Mouse (Mus musculus): ENCODE results near the gene Stk39. TPM values are rescaled to one million over a fixed set of nuclear protein-coding genes. Genes with fewer than 3 reads are reported as not detected.

Stk39 gene
- total RNA-seq, 2 experiments from 2014 or later = 77.5 to 80.1 TPM

DNA sequence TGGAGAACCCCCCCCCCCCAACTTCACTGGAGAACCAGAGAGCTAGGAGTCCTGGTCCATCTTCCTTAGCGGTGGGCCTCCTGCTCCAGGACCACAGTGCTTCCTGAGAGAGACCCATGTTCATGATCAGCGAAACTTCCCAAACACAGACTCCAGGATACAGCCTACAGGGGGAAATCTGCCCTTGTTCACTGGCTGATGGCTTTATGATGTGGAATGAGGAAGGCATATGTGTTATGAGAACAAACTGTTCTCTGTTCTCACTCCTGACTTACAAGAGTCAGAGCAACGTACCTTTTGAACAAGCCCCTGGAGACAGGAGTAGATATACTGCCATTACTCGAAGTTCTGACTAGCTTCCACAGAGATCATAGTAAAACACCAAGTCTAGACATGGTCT, 42.6 kb downstream of the Stk39 start:
- intact Hi-C loops (cut with DNase I) = no loop called here
- no peak for DNase-seq (ENCODE audit: low spot score in 2 of 2)

DNA sequence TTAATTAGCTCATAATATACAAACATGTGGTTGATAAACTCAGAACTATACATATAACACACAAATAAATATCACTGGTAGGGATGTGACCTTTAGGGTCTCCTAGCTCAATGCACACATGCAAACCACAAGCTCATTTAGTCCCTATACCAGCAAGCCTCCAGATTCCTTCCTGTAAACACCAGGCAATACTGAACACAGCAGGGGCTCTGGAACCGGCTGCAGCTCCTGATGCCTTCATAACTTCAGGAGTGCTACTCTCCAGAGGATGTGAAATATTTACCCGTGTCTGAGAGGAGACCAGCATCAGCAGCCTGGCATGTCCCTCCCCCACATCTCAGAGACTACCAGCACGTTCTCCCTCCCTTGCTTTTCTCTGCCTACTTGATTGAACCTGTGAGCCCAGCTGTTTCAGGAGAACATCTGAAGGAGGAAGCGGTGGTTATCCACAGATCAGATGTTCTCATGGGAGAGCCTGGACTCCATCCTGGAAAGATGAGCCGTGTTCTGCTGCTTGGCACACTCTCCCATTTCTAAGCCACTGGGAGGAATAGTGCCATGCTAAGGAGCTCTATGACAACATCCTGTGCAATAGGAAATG, 45.0 kb downstream of the Stk39 start:
- no peak for DNase-seq (ENCODE audit: low spot score in 2 of 2)
- intact Hi-C loops (cut with DNase I) = no loop called here

DNA sequence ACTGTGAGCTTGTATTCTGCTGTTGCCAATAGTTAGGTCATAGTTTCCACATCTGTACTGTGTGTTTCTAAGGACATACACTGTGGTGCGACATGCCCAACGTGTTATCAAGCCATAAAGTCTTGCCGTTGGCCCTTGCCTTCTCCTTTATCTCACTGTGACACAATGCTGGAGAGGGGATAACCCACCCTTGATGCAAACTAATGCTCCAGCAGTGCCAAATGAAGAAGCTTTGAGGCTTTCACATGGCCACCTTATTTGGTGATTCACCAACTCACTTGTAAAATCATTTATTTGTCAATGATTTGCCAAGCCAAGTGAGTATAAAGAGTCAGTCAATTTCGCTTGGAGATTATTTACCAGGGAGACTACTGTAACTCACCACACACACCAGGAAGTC, 46.0 kb downstream of the Stk39 start:
- intact Hi-C loops (cut with DNase I) = no loop called here
- DNase-seq (ENCODE audit: low spot score in 2 of 2) = no peak

GRCm38 (mm10) chr2:68421002-68421401, 51.1 kb downstream of the Stk39 start:
- intact Hi-C loops (cut with DNase I) = no loop called here
- DNase-seq (ENCODE audit: low spot score in 2 of 2) = no peak

- intact Hi-C loops (cut with DNase I) = no loop called here
- no peak for DNase-seq (ENCODE audit: low spot score in 2 of 2)
These were observed 51.8 kb downstream of the Stk39 start for GRCm38 (mm10) chr2:68420223-68420622.

DNA sequence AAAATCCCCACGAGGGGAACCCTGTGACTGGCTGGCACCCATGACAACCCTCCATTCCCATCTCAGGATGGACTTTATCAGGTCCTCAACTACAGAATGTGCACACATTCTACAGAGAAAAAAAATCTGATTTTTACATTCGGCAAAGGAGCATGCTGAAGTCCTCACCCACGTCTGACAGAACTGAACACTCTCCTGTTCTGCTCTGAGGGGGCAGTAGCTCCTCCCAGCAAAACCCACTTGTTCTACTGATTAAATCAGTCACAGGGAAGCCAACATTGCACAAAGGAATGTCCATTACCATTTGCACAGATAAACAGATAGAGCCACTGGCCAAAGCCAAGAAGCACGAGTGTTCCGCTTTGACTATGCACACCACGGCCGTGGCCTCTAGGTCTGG, 52.3 kb downstream of the Stk39 start:
- intact Hi-C loops (cut with DNase I) = loop anchor here (5.0 kb wide), 2 partner anchors 52 to 53 kb away; partner anchors contain the start of gene Stk39
- DNase-seq (ENCODE audit: low spot score in 2 of 2) = no peak

DNA sequence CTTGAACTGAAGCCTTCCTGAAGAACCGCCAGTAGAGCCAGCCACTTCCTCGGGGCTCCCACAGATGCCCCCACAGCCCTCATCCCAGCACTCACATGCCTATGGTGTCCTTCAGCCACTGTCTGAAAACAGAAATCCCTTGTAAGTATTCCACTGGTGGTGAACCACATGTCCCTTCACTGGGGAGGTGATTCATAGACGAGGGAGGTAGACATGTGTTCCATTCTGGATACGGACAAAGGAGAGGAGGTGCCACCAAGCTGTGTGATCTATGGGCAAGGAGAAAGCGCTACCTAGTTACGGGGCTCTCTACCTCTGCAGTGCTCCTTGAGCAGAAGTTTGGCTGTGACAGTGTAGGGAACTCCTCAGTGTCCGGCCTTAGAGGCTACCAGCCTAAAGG, 52.9 kb downstream of the Stk39 start:
- intact Hi-C loops (cut with DNase I) = loop anchor here (5.0 kb wide), 2 partner anchors 52 to 53 kb away; partner anchors contain the start of gene Stk39
- DNase-seq (ENCODE audit: low spot score in 2 of 2) = no peak

- no peak for DNase-seq (ENCODE audit: low spot score in 2 of 2)
- intact Hi-C loops (cut with DNase I) = loop anchor here (5.0 kb wide), 2 partner anchors 50 to 55 kb away; partner anchors contain the start of gene Stk39
These were observed 55.0 kb downstream of the Stk39 start for GRCm38 (mm10) chr2:68417081-68417480.

- intact Hi-C loops (cut with DNase I) = loop anchor here (5.0 kb wide), 2 partner anchors 48 to 57 kb away; partner anchors contain the start of gene Stk39
- no peak for DNase-seq (ENCODE audit: low spot score in 2 of 2)
These were observed 56.4 kb downstream of the Stk39 start for GRCm38 (mm10) chr2:68415691-68416090.

GRCm38 (mm10) chr2:68412149-68412548, 59.9 kb downstream of the Stk39 start:
- intact Hi-C loops (cut with DNase I) = no loop called here
- DNase-seq (ENCODE audit: low spot score in 2 of 2) = no peak

GRCm38 (mm10) chr2:68411201-68411600, 60.9 kb downstream of the Stk39 start:
- intact Hi-C loops (cut with DNase I) = no loop called here
- no peak for DNase-seq (ENCODE audit: low spot score in 2 of 2)

DNA sequence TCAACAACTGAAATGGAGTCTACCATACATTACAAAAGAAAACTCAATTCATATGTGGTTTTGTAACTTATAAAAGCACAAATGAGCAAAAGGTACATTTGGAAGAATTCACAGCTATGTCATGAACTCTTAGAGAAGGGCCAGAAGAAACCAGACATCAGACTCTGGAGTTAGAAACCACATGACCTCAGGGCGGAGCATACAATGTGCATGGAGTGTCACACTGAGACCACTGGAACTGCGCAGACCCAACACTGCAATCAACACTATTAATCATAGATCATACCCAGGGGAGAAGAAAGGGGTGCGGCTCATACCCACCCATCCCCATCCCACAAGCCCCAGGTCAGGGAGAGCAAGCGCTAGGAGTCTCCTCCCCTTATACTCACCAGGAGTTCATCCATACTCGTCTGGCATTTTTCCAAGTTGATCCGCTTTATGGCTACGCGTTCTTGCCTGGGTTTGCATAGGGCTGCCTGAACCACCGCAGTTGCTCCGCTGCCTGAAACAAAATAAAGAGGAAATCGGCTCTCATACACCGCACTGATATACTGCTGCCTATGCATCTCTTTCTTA, 62.3 kb downstream of the Stk39 start:
- intact Hi-C loops (cut with DNase I) = no loop called here
- no peak for DNase-seq (ENCODE audit: low spot score in 2 of 2)

- intact Hi-C loops (cut with DNase I) = no loop called here
- no peak for DNase-seq (ENCODE audit: low spot score in 2 of 2)
These were observed 63.6 kb downstream of the Stk39 start for GRCm38 (mm10) chr2:68408271-68408980.

DNA sequence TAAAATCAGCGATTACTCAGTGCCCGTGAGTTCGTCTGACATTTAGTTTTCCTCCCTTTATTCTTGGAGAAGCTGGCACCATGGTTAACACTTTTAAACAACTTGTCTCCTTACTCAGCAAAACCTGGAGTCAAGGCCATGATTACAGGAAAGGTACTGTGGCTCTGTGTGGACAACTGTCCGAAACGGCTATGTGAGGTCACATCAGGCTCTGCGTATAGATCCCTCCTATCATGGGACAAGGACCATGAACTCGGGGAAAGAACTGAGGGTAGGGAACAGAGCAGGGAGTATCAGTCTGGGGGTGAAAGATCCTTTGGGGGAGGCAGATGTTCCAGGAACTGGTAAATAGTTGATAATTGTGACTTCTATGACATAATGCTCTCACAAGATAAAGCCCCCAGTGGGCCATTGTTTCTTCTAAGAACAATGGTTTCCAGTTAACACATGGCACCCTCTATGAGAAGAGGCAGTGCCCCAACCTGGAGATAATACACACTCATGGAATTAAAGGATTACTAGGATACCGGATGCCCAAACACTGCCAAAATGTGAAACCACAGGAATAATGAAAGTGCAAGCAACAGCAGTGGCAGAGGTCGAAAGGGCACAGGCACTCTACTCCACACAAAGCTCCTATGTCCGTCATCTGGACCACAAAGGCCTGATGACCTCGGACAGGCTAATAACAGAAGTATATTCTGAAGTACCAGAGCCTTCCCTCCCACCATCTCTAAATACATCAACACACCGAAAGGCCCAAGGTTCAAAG, 64.7 kb downstream of the Stk39 start:
- no peak for DNase-seq (ENCODE audit: low spot score in 2 of 2)
- intact Hi-C loops (cut with DNase I) = no loop called here

- intact Hi-C loops (cut with DNase I) = no loop called here
- DNase-seq (ENCODE audit: low spot score in 2 of 2) = no peak
These were observed 65.4 kb downstream of the Stk39 start for GRCm38 (mm10) chr2:68406571-68407074.

- intact Hi-C loops (cut with DNase I) = no loop called here
- DNase-seq (ENCODE audit: low spot score in 2 of 2) = no peak
These were observed 66.8 kb downstream of the Stk39 start for GRCm38 (mm10) chr2:68405163-68405715.

GRCm38 (mm10) chr2:68404274-68405162, 67.5 kb downstream of the Stk39 start:
- intact Hi-C loops (cut with DNase I) = no loop called here

DNA sequence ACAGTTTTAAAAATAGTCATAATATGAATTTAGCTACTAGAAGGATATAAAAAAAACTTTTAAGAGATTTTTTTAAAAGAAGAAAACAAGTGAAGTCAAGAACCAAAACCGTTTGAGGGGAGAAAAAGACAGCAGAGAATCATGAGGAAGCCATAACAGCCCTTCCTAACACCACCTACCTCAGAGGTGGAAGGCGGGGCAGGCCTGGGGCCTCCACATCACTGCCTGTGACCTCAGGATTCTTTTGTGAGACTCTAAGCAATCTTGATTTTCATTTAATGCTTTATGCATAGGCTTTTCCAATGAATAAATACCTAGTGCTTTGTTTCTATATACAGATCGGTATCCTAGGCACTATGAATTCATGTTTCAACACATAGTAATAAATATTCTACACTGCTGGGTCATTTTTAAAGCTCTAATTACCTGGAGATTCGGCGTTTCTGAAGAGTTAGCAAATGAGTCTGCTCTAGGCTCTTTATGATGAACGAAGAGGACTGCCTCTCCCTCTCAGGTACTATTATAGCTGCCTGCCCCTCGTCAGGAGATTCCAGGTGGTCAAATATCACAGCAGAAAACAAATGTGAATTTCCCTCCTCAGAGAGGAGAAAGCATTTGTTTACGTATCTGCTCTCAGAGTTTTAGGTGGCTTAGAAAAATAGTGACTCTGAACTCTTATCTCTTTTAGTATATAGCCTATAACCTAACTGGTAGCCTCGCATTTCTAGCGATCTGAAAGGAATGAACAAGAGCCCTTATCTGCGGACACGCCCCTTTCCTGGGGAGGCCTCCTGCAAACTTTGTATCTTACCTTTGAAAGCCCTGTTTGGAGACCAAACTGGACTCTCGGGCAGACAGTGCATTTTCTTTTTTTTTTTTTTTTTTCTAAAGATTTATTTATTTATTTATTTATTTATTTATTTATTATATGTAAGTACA, 78.2 kb downstream of the Stk39 start:
- no peak for DNase-seq (ENCODE audit: low spot score in 2 of 2)
- intact Hi-C loops (cut with DNase I) = no loop called here

More at GRCm38 (mm10) chr2:68404274-68405162, 67.5 kb downstream of the Stk39 start:
- no peak for DNase-seq (ENCODE audit: low spot score in 2 of 2)
